Mouse (Mus musculus): ENCODE data around the gene Mdfi.

Gene Mdfi

DNA sequence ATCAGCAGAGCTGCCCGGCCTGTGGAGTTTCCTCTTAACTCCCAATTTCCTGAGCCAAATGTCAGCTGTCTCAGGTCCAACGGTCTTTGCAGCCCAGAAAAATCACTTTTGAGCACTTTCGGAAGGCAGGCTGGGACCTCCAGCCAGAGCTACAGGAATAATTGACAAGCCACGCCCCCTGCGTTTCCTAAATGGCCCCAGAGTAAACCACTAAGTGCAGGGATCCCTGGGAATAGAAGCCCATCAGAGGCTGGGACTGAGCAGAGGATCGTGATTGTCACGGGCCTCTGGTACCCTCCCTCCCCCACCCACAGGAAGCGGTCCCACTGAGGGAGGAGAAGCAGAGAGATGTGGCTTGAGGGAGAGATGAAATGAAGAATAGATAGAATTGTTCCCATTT lies 31.7 kb downstream of the Mdfi start:
- DNase-seq (ENCODE audit: low spot score): no peak

DNA sequence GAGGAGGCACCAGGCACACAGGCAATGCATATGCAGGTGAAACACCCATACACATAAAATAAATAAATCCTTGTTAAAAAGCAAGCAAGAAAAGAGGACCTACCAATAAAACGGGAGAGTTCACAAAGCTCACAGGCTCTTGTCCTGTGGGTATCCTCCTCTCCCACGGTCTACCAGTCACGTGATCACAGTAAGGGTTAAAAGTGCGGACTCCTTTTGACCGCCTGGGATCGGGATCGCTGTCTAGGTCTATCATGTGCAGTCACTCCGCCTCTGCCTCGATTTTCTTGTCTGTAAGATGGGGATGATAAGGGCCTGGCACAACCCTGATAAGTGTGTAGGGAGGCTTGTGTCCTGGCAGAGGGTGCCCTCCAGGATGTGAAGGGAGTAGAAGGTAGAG lies 37.1 kb downstream of the Mdfi start:
- no peak for DNase-seq (ENCODE audit: low spot score)

DNA sequence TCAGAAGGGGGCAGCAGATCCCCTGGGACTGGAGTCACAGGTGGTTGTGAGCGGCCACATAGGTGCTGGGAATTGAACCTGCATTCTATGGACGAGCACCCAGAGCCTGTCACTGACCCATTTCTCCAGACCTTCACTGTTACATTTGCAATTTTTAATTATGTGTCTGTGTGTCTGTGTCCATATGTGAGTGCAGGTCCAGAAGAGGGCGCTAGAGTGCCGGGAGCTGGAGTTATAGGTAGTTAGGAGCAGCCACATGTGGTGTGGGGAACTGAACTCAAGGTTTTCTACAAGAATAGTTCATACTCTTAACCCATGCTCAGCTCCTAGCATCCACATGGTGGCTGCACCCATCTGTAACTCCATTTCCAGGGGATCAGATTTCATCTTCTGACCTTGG lies 37.5 kb downstream of the Mdfi start:
- no peak for DNase-seq (ENCODE audit: low spot score)

DNA sequence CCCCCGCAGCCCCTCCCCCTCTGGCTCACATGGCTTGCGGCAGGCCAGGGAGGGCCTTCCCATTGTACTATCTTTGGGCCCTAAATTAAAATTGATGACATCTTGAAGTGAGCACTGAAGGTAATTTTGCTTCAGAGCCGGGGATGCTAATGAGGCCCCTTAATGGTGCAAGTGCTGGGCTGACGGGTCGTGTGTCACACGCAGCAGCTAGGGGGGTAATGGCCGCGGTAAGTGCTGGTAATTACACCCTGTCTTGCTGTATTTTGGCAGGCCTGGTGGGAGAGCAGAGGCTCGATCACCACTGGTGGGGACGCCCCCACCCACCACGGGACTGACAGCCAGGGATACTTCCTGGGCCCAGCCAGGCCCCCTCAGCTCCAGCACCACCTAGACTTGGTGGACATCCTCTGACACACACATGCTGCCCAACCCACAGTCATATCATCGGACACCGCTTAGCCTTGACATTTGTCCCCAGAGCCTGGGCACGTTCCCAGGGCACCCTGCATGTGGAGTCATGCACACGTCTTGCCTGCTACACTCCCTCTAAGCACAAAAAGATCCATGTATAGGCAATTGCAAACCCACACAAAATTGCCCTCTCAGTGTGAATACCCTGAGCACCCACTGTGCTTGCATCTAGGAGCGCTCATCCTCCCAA lies 38.2 kb downstream of the Mdfi start:
- DNase-seq (ENCODE audit: low spot score): no peak

DNA sequence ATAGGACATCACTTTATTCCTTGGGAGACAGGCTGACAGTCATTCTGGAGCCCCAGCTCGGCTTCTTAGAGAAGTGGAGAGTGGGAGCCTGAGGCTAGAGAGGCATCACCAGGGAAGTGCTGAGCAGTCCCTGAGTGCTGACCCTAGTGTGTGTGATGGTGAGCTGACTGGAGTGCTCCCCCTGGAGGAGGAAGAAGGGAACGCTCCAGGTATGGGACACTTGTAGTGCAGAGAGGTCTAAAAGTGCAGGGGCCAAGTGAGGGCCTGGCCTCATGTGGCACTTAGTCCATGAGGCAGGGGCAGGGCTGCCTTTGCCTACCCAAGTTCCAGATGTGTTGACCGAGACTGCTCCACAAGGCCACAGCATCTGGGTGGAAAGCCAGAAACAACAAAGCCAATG lies 39.0 kb downstream of the Mdfi start:
- no peak for DNase-seq (ENCODE audit: low spot score)

DNA sequence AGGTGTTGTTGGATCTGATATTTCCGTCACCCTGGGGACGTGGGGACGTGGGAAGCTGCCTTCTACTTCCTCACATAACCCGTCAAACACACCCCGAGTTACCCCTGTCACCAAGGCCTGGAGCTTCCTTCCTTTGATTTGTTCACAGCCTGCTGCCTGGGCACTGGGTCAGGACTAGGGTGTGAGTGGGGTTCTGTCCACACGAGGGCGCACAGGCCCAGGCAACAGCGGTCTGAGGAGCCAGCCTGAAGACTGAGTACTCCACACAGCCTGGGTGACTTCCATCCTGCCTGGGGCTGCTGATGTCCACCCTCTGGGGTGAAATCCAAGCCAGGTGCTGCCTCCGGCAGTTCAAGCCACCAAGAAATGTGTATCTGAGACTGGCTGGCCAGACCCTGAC lies 41.1 kb downstream of the Mdfi start:
- DNase-seq (ENCODE audit: low spot score): peak; percentile 57

DNA sequence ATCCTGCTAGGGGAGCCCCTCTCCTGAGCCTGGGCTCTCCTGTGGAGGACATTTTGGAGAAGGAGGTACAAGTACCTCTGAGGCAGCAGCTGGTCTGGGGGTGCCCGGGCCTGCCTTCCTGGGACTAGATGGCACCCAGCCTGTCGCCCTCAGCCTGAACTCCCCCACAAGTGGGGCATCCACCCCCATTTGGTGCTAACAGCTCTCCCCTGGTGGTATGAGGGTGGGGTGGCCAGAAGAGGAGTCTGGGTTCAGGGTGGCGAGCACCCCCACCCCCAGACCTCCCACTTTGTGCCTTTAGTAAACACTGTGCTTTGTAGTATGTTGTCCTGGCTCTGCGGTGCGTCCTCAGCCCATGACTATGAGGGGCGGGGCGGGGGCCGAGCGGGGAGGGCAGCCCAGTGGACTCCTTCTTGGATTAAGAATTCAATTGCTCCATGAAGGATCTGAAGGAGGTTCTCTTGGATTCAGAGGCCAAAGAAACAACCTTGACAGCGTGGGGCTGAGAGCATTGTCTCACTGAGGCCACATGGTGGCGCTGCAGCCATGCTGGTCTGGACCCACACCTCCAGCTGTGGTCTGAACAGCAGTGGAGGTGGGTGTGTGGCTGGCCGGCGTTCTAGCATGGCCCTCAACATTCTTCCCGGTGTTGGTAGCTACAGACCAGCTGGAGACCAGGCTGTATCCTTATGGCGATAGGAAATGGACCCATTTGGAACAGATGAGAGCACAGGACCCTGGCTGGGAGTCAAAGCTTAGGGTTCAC lies 42.2 kb downstream of the Mdfi start:
- peak; percentile 49 for DNase-seq (ENCODE audit: low spot score)

DNA sequence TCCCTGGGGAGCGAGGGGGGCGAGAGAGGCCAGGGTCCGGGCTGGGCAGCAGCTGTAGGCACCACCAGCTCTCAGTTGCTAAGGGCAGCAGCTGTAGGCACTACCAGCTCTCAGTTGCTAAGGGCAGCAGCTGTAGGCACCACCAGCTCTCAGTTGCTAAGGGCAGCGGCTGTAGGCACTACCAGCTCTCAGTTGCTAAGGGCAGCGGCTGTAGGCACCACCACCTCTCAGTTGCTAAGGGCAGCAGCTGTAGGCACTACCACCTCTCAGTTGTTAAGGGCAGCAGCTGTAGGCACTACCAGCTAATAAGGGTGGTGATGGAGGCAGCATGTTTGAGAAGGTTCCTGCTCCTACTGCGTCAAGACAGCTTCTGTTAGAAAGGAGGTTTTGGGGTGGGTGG lies 45.5 kb downstream of the Mdfi start:
- no peak for DNase-seq (ENCODE audit: low spot score)

DNA sequence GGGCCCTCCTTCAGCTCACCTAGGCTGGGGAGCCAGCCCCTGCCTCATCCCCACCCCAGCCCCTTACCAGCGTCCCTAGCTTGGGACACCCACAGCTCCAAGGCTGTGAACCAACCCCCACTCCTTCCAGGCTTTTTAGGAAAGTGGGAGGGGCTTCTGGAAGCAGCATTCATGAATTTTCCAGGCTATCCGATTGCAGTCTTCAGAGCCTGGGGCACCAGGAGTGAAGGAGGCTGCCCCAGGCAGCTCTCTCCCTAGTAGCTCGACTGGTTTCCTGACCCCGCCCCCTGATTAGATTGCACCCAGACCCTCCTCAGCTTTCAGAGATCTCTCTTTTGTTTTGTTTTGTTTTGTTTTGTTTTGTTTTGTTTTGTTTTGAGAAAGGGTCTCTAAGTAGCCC lies 46.2 kb downstream of the Mdfi start:
- no peak for DNase-seq (ENCODE audit: low spot score)

DNA sequence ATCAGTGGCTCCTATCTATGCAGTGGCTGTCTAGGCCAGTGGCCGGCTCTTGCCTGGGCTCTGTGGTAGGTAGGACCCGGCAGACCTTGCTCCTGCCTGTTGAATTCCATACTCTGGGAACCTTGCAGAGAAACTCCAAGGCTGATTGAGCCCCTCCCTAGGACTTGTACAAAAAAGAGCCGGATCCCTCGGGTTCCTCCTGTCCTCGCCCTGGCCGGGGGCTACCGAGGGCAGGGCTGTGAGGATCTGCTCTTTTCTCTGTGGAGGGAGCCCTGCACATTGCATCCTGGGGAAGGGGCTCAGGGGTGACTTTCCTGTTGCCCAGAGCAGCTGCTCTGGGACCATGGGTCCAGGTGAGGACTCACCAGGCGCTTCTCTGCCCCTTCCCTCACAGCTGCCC lies 46.9 kb downstream of the Mdfi start:
- DNase-seq (ENCODE audit: low spot score): no peak

DNA sequence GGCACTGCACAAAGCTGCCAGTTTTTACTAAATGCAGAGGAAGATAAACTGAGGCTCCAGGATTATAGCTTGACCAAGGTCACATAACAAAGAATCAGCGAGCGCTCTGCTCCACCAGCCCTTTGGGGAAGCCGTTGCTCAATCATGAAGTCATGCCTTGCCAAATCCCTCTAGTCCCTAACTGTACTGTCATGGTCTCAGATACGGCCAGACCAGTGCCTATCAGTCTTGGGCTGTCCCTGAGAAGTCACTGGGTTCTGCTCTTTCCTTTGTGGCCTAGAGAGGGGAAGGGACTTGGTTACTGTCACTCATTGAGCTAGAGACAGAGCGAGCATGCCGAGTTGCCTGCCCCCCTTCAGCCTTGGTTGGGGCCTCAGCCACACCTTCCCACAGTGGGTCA lies 50.1 kb downstream of the Mdfi start:
- DNase-seq (ENCODE audit: low spot score): no peak

DNA sequence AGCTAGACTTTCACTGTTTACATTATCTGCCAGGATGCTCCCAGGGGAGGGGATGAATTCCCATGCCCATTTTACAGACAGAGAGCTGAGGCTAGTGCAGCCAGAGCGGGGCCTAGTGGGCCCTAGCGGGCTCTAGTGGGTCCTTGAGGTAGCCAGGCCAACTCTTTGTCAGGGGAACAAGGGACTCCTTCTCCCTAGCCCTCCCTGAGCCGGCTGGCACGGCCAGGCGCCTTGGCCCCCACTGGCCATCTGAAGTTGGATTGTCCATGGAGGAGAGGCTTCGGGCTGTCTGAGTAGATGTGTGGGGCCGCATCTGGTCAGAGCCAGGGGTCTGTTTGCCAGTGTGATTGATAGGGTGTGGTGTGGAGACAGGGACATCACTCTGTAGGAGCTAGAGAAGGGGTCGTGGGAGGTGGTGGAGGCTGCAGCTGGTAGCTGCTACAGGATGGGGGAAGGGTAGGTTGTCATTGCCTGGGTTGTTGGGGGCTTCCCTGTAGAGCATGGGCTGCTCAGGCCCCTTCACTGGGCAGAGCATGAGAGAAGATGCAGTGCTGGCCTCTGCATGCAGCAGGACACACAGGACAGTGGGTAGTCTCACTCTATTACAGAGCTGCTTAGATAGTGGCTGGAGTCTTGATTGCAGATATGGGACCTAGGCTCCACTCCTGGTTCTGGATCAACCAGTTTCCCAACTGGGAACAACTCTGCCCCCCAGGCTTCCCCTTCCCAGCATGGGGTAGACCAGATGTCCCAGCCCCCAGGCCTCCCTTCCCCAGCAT lies 50.9 kb downstream of the Mdfi start:
- no peak for DNase-seq (ENCODE audit: low spot score)

DNA sequence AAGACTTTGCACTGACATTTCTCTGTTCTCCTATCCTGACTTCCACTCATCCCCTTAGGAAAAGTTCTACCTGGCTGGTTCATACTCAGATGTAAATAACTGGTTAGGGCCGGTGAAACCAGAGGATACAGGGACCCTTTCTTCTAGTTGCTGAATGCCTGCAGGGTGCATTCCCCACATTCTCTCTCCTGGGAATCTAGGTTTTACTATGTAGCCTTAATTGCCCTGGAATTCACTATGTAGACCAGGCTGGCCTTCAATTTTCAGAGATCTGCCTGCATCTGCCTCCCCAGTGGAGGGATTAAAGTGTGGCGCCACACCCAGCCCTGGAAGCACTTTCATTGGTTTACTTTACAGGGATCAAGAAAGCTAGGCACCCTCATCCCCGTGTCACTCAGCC lies 52.0 kb downstream of the Mdfi start:
- DNase-seq (ENCODE audit: low spot score): no peak

DNA sequence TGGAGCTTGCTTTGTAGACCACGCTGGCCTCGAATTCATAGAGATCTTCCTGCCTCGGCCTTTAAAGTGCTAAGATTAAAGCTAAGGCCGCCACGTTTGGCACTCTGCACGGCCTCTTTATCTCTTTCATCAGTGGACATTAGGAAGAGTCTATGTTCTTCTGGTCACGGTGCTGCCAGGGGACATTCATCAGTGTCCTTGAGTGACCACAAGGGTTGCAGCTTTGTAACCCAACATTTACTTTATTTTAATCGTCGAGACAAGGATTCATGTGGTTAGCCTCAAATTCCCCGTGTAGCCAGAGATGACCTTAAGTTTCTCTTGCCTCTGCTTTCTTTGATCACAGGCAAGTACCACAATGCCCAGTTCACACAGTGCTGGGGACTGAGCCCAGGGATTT lies 54.0 kb downstream of the Mdfi start:
- no peak for DNase-seq (ENCODE audit: low spot score)

DNA sequence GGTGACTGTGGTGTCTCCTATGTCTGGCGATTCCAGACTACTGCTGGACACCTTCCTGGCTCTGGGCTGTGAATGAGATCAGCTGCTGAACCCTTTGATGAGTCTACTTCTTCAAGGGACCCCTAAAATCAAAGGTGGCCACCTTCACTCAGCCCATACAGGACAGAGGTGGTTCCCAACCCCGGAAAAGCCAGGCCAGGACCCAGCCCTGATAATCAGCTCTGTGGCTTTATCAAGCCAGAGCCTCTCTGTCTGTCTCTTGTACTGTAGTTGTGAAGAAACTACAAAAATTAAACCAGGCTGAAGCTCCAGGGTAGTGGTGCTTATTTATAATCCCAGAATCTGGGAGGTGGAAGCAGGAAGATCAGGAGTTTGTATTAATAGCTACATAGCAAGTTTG lies 57.4 kb downstream of the Mdfi start:
- no peak for DNase-seq (ENCODE audit: low spot score)

DNA sequence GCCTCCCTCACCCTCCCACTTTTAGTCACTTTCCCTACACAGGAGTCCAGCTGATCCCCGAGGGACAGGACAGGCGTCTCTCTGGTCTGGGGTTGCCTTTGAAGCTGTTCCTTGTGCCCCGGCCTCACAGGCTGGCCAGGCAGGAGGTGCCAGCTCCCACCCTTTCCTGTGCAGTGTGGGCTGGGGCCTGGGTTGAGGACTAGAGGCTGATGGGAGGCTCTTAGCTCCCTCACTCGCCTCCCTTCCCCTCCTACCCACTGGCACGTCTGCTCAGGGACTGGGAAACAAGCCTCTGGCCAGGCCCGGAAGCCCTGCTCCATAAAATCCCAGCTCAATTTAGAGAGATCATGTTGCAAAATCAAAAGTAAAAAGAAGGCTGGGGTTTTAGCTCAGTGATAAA lies 60.9 kb downstream of the Mdfi start:
- DNase-seq (ENCODE audit: low spot score): no peak

DNA sequence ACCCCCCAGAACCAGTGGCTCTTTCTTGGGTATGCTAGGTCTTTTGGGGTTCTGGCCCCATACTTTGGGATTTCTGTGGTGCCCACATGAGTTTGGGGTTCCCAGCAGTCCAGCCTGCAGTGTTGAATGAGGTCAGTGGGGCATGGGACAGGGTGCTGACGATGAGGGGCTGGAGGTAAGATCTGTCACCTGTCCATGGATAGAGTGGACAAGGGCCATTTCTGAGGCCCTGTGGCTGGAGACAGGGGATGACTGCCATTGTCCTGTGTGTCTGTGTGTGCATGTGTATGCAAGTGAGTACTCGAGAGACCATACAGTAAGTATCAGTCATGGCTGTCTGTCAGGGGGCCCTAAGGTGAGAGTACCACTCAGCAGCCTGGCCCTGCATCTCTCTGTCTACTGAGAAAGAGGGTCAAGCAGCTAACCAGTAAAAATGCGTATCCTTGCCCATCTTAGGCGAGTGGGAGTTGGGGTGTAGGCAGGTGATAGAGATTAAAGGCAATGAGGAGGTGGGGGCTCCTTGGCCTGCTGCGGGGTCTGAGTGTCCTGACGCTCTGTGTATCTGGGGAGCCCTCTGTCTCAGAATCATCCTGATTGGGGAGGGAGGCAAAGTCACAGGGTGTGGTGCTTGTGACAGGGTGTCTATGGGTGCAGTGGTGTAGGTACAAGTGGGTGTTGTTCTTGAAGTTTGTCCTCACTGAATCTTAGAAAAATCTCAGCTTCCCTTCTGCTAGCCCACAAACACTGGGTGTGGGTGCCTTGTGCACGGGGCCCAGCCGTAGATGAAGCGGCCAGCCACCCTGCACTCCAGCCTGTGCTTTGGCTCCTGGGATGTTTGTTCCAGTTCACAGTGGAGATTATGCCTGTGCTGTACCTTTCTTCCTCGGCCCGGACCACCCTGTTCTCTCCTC lies 64.8 kb downstream of the Mdfi start:
- DNase-seq (ENCODE audit: low spot score): no peak

DNA sequence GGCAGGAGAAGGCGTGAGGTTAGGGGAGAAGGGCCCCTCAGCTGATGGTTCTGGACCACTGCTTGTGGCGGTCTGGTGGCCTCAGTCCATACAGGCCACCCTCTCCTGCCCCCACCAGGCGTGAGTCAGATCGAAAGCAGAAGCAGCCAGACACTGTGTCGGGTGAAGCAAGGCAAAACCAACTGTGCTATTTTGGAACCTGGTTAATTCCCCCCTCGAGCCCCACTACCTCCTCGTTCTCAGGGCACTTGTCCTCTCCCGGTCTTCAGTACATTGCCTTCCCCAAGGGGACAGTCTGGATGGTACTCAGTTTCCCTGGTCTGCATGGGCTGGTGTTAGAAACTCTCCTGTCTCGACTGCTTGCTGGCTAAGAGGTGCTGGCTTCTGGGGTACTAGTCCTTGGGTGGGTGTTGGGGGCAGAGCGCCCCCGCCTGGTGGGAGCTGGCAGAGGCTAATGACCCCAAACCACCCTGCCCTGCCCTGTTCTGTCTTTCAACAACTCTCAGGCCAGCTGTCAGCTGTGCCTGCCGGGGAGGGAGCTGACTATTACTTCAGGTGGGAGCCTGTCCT lies 65.7 kb downstream of the Mdfi start:
- no peak for DNase-seq (ENCODE audit: low spot score)

DNA sequence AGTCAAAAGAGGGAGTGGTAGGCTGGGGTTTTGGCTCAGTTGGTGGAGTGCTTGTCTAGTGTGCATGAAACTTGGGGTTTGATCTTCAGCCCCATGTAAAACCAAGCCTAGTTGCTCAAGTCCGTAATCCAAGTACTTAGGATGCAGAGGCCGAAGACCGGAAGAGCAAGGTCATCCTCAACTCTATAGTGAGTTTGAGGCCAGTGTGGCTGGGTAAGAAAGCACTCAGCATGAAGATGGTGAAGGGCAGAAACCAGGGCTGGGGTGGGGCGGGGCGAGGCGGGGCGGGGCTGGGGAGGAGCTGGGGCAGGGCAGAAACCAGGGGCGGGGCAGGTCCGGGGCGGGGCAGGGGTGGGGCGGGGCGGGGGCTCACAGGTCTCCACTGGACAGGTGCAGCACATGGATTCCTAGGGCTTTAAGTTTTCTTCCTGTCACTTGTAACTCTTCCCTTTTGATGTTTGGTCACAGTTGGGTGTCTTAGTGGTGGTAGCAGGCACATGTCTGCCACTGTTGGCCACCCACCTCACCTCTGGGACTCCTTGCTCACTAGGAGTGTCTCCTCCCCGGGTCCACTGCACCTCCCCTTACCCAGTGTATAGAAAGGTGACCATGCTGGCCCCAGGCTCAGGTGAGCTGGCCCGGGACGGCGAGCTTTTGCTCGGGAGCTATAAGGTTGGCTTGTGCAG lies 66.9 kb downstream of the Mdfi start:
- DNase-seq (ENCODE audit: low spot score): no peak

DNA sequence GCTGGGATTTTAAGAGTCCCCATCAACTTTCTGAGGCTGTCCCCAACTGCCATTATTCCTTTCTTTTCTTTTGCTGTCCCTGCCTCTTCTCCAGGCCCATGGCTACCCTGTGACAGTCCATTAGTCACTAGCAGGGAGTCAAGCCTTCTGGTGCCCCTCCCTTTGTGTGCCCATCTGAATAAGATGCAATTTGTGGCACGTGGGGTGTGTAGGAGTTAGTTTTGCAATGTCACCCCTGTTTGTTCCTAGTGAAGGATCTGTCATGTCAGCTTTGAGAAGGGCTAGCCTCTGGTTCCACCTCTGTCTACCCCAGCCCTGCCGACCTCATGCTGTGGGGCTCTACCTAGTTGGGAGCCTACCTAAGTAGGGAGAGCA lies 67.4 kb downstream of the Mdfi start:
- DNase-seq (ENCODE audit: low spot score): no peak

DNA sequence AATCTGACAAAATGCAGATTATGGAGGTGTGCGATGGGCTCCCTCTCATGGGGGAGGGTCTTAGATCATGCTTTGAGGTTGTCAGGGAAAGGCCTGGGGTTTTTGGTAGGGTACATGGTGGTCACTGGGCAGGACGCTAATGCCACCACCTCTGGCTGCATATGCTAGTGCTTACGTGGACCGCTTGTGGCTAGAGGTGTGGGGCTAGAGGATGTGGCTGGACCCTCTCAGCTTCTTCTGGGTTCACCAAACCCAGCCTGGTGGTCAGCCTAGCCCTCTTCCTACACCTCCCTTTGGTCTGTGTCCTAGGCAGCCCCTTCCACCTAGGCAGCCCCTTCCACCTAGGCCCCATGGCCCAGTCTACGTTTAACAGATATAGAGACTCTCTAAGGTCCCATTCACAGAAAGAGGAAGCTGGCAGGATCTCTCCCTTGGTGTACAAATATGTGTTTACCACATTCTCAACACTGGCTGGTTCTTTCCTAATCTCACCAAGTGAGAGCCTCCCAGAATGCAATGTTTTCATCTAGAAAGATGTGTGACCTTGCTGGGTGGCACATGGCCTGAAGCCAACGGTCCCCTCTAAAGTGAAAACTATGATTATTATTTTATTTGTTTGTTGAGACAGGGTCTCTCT lies 68.0 kb downstream of the Mdfi start:
- DNase-seq (ENCODE audit: low spot score): no peak
